Mouse (Mus musculus) MEL (cell line): ENCODE measurements around the gene Macrod2. TPM values are rescaled to one million over a fixed set of nuclear protein-coding genes. Genes with fewer than 3 reads are reported as not detected.

Experiments used
- polyA plus RNA-seq, 2 experiments: library from polyadenylated mRNA; stranded (reverse) in 1 of 2; unstranded in 1 of 2; fragments of >175 nt in 1 of 2; fragments of >200 nt in 1 of 2; gene quantifications; 2 replicates each; pipeline versions ENCODE4 v1.2.1 to v1.2.4; 2012; ENCODE audit warnings: low replicate concordance in 2 of 2, low read depth in 1 of 2; ENCODE audit not compliant: insufficient read length in 2 of 2, insufficient read depth in 1 of 2, missing spikeins in 1 of 2
- total RNA-seq: library from RNA; depleted of rRNA; stranded (reverse); fragments of 300-350 nt; gene quantifications from 2 replicates; pipeline ENCODE4 v1.2.3, GENCODE M21; 2012; rRNA removed

The Macrod2 gene
- total and polyA plus RNA-seq, 3 experiments, result not detected

Other genes starting within 250 kb of the Macrod2 start
- gene Gm17374, start 243.3 kb upstream of the Macrod2 start, total RNA-seq, result not detected in 2 replicates
- not detected for gene Gm17374, start 243.3 kb upstream of the Macrod2 start, polyA plus RNA-seq
- gene Esf1, start 224.7 kb upstream of the Macrod2 start, total RNA-seq, result 25.8 and 27.7 TPM in 2 replicates
- gene Esf1, start 224.7 kb upstream of the Macrod2 start, polyA plus RNA-seq, result 10 to 100 TPM in 1 of 2 experiments, not detected in 1; 31.0 TPM
- gene Ndufaf5, start 224.7 kb upstream of the Macrod2 start, total RNA-seq, result 17.1 and 19.6 TPM in 2 replicates
- 10 to 100 TPM in 1 of 2 experiments, not detected in 1; 21.1 TPM for gene Ndufaf5, start 224.7 kb upstream of the Macrod2 start, polyA plus RNA-seq
- not detected in 2 replicates for gene Sel1l2, start 5.6 kb upstream of the Macrod2 start, total RNA-seq
- gene Sel1l2, start 5.6 kb upstream of the Macrod2 start, polyA plus RNA-seq, result not detected